Mouse (Mus musculus): ENCODE data around the gene Pibf1. TPM values are rescaled to one million over a fixed set of nuclear protein-coding genes. Genes with fewer than 3 reads are reported as not detected.
A peak's percentile ranks its signal among the peaks of the same experiment; 100 is the strongest.

The Pibf1 gene
- polyA plus RNA-seq, 1 experiment from 2014 or later = 15.9 TPM

GRCm38 (mm10) chr14:99294424-99294823 is 195.2 kb downstream of the Pibf1 start:
- H3K4me2 ChIP-seq = no peak overlapping the region
- 85% methylated on average over 8 of the region's 8 CpGs for WGBS
- no peaks in the 10 kb centered on the region for H3K9me3 ChIP-seq (ENCODE audit: control insufficient read depth, low read length)
- no peak overlapping the region for H3K27ac ChIP-seq (ENCODE audit: low read depth, low read length)
- H3K4me3 ChIP-seq (ENCODE audit: low read depth, low read length) = no peak overlapping the region
- H3K4me1 ChIP-seq (replicated peaks; ENCODE audit: control insufficient read depth, insufficient read depth, low read length) = 0 out of 2 replicates have a peak, but pooled peaks cover 2% of the 10 kb centered on the region
- no peak for ATAC-seq (replicated peaks; ENCODE audit: low FRiP score)
- no peak for DNase-seq (ENCODE audit: low spot score)
- H3K27me3 ChIP-seq (replicated peaks; ENCODE audit: control insufficient read depth, insufficient read depth, low read length) = peaks cover 5% of the 10 kb centered on the region
- H3K36me3 ChIP-seq (ENCODE audit: control insufficient read depth, insufficient read depth, low read length) = no peaks in the 10 kb centered on the region
- no peak overlapping the region for H3K9ac ChIP-seq (ENCODE audit: low read depth, low read length)

- no peak for ATAC-seq (replicated peaks; ENCODE audit: low FRiP score)
- no peak overlapping the region for H3K4me2 ChIP-seq
- WGBS = 52% methylated on average over 15 of the region's 15 CpGs
These were observed 196.6 kb downstream of the Pibf1 start for GRCm38 (mm10) chr14:99295606-99296341.

GRCm38 (mm10) chr14:99298385-99299021 is 199.3 kb downstream of the Pibf1 start, which contains the start of gene Klf5:
Klf5 (plus strand) TSS chr14:99298691.
- Histone ChIP-seq H3K27ac (ENCODE audit: low read depth, low read length) (no peak within 1 kb of the TSS), H3K4me1 (replicated peaks; ENCODE audit: control insufficient read depth, insufficient read depth, low read length) (0 out of 2 replicates have a peak, but pooled peaks cover 2% of the 10 kb centered on the region), H3K4me2 (peak within 1 kb of the TSS; percentile 98), H3K4me3 (ENCODE audit: low read depth, low read length) (peak within 1 kb of the TSS; percentile 67), H3K36me3 (ENCODE audit: control insufficient read depth, insufficient read depth, low read length) (no peaks in the 10 kb centered on the region), H3K9me3 (ENCODE audit: control insufficient read depth, low read length) (no peaks in the 10 kb centered on the region), H3K9ac (ENCODE audit: low read depth, low read length) (peak within 1 kb of the TSS; percentile 70), H3K27me3 (replicated peaks; ENCODE audit: control insufficient read depth, insufficient read depth, low read length) (peaks cover 23% of the 10 kb centered on the region)
- WGBS = under 1% methylated on average over 62 of the region's 67 CpGs
- peak; percentile 99 for ATAC-seq (replicated peaks; ENCODE audit: low FRiP score)
- peak; percentile 86 for DNase-seq (ENCODE audit: low spot score)

More at GRCm38 (mm10) chr14:99295606-99296341, 196.6 kb downstream of the Pibf1 start:
- H3K9me3 ChIP-seq (ENCODE audit: control insufficient read depth, low read length) = no peaks in the 10 kb centered on the region
- peaks cover 15% of the 10 kb centered on the region for H3K27me3 ChIP-seq (replicated peaks; ENCODE audit: control insufficient read depth, insufficient read depth, low read length)
- H3K4me3 ChIP-seq (ENCODE audit: low read depth, low read length) = no peak overlapping the region
- 0 out of 2 replicates have a peak, but pooled peaks cover 2% of the 10 kb centered on the region for H3K4me1 ChIP-seq (replicated peaks; ENCODE audit: control insufficient read depth, insufficient read depth, low read length)
- no peak overlapping the region for H3K9ac ChIP-seq (ENCODE audit: low read depth, low read length)
- no peaks in the 10 kb centered on the region for H3K36me3 ChIP-seq (ENCODE audit: control insufficient read depth, insufficient read depth, low read length)
- DNase-seq (ENCODE audit: low spot score) = no peak
- no peak overlapping the region for H3K27ac ChIP-seq (ENCODE audit: low read depth, low read length)

- no peak overlapping the region for H3K27ac ChIP-seq (ENCODE audit: low read depth, low read length)
- peak; percentile 63 for ATAC-seq (replicated peaks; ENCODE audit: low FRiP score)
- H3K4me2 ChIP-seq = peak overlapping the region; percentile 98
- no peak for DNase-seq (ENCODE audit: low spot score)
- H3K27me3 ChIP-seq (replicated peaks; ENCODE audit: control insufficient read depth, insufficient read depth, low read length) = peaks cover 23% of the 10 kb centered on the region
- H3K4me1 ChIP-seq (replicated peaks; ENCODE audit: control insufficient read depth, insufficient read depth, low read length) = 0 out of 2 replicates have a peak, but pooled peaks cover 2% of the 10 kb centered on the region
- H3K4me3 ChIP-seq (ENCODE audit: low read depth, low read length) = peak overlapping the region; percentile 67
- H3K9me3 ChIP-seq (ENCODE audit: control insufficient read depth, low read length) = no peaks in the 10 kb centered on the region
- under 1% methylated on average over 59 of the region's 60 CpGs for WGBS
- no peaks in the 10 kb centered on the region for H3K36me3 ChIP-seq (ENCODE audit: control insufficient read depth, insufficient read depth, low read length)
- H3K9ac ChIP-seq (ENCODE audit: low read depth, low read length) = peak overlapping the region; percentile 70
These were observed 199.8 kb downstream of the Pibf1 start for GRCm38 (mm10) chr14:99299022-99299481.

GRCm38 (mm10) chr14:99299701-99300191 is 200.5 kb downstream of the Pibf1 start:
- Histone ChIP-seq H3K4me2 (peak overlapping the region; percentile 98), H3K9me3 (ENCODE audit: control insufficient read depth, low read length) (no peaks in the 10 kb centered on the region), H3K27ac (ENCODE audit: low read depth, low read length) (no peak overlapping the region), H3K4me3 (ENCODE audit: low read depth, low read length) (peak overlapping the region; percentile 67), H3K9ac (ENCODE audit: low read depth, low read length) (no peak overlapping the region; the same call in 1 of the 2 replicates), H3K27me3 (replicated peaks; ENCODE audit: control insufficient read depth, insufficient read depth, low read length) (peaks cover 23% of the 10 kb centered on the region), H3K4me1 (replicated peaks; ENCODE audit: control insufficient read depth, insufficient read depth, low read length) (0 out of 2 replicates have a peak, but pooled peaks cover 2% of the 10 kb centered on the region), H3K36me3 (ENCODE audit: control insufficient read depth, insufficient read depth, low read length) (no peaks in the 10 kb centered on the region)
- 14% methylated on average over 21 of the region's 21 CpGs for WGBS
- DNase-seq (ENCODE audit: low spot score) = peak; percentile 37
- ATAC-seq (replicated peaks; ENCODE audit: low FRiP score) = no peak

- Histone ChIP-seq H3K9me3 (ENCODE audit: control insufficient read depth, low read length) (no peaks in the 10 kb centered on the region), H3K4me1 (replicated peaks; ENCODE audit: control insufficient read depth, insufficient read depth, low read length) (peaks cover 2% of the 10 kb centered on the region; the same call in 1 of the 2 replicates), H3K27ac (ENCODE audit: low read depth, low read length) (no peak overlapping the region), H3K4me2 (no peak overlapping the region), H3K4me3 (ENCODE audit: low read depth, low read length) (no peak overlapping the region), H3K27me3 (replicated peaks; ENCODE audit: control insufficient read depth, insufficient read depth, low read length) (peaks cover 23% of the 10 kb centered on the region), H3K36me3 (ENCODE audit: control insufficient read depth, insufficient read depth, low read length) (no peaks in the 10 kb centered on the region), H3K9ac (ENCODE audit: low read depth, low read length) (no peak overlapping the region)
- DNase-seq (ENCODE audit: low spot score) (no peak), ATAC-seq (replicated peaks; ENCODE audit: low FRiP score) (no peak)
- 58% methylated on average over 11 of the region's 11 CpGs for WGBS
These were observed 202.2 kb downstream of the Pibf1 start for GRCm38 (mm10) chr14:99301472-99301871.

Other genes with a start within 250 kb of the Pibf1 start
- gene Rpl36a-ps1, start 105.1 kb upstream of the Pibf1 start, polyA plus RNA-seq (2014; fragmentation: Nextera tagmentation; extraction: Ambion mirVana) = 2.5 TPM in 2 replicates
- gene Mzt1, start 53.3 kb upstream of the Pibf1 start, polyA plus RNA-seq (2014; fragmentation: Nextera tagmentation; extraction: Ambion mirVana) = 77.3 and 80.6 TPM in 2 replicates
- 70.4 and 76.3 TPM in 2 replicates for gene Bora, start 53.2 kb upstream of the Pibf1 start, polyA plus RNA-seq (2014; fragmentation: Nextera tagmentation; extraction: Ambion mirVana)
- 44.6 and 50.5 TPM in 2 replicates for gene Dis3, start 346 bp downstream of the Pibf1 start, polyA plus RNA-seq (2014; fragmentation: Nextera tagmentation; extraction: Ambion mirVana)
- 2.7 and 3.5 TPM in 2 replicates for gene Klf5, start 199.3 kb downstream of the Pibf1 start, polyA plus RNA-seq (2014; fragmentation: Nextera tagmentation; extraction: Ambion mirVana)

All from liver, embryonic 11.5 days (tissue).